Mouse (Mus musculus) intestine, postnatal 0 days (tissue): ENCODE results near the gene Egfr. TPM values are rescaled to one million over a fixed set of nuclear protein-coding genes. Genes with fewer than 3 reads are reported as not detected.

Source experiments
- ATAC-seq: fragments of 200-750 bp; cut with Nextera tagmentation; 2 replicates; pipeline ENCODE4 v1.8.0; 2017; ENCODE audit warnings: mild to moderate bottlenecking, moderate TSS enrichment, moderate library complexity
- H3K27ac ChIP-seq: fragments of 300-500 bp; sonication (generic); 2 replicates; pipeline ENCODE4 v1.5.1; 2014; ENCODE audit warnings: mild to moderate bottlenecking, low read depth, low read length, moderate library complexity
- H3K27me3 ChIP-seq: fragments of 300-500 bp; sonication (generic); replicated peaks from 2 replicates; pipeline ENCODE4 v1.6.1; 2014; ENCODE audit warnings: low read length, mixed read lengths; ENCODE audit not compliant: control insufficient read depth, insufficient read depth
- H3K36me3 ChIP-seq: fragments of 300-500 bp; sonication (generic); 2 replicates; pipeline ENCODE4 v1.6.1; 2014; ENCODE audit warnings: mild to moderate bottlenecking, moderate library complexity; ENCODE audit not compliant: control insufficient read depth, insufficient read depth
- H3K4me1 ChIP-seq: fragments of 300-500 bp; sonication (generic); replicated peaks from 2 replicates; pipeline ENCODE4 v1.6.1; 2014; ENCODE audit warnings: antibody characterized with exemption, low read length, mixed read lengths; ENCODE audit not compliant: control insufficient read depth, insufficient read depth
- H3K4me2 ChIP-seq: fragments of 300-500 bp; sonication (generic); replicated peaks from 2 replicates; pipeline ENCODE4 v1.6.1; 2014; ENCODE audit warnings: low read depth, mild to moderate bottlenecking, moderate library complexity
- H3K4me3 ChIP-seq: fragments of 300-500 bp; sonication (generic); 2 replicates; pipeline ENCODE4 v1.5.1; 2014; ENCODE audit warnings: low read depth, low read length
- H3K9ac ChIP-seq: fragments of 300-500 bp; sonication (generic); 2 replicates; pipeline ENCODE4 v1.6.1; 2014; ENCODE audit warnings: mild to moderate bottlenecking, low read depth, low read length
- H3K9me3 ChIP-seq: fragments of 300-500 bp; sonication (generic); 2 replicates; pipeline ENCODE4 v1.6.1; 2016; ENCODE audit warnings: mixed run types; ENCODE audit not compliant: control insufficient read depth
- CTCF ChIP-seq: sonication (generic); IDR thresholded peaks from 2 replicates; pipeline ENCODE4 v1.5.1; 2016; ENCODE audit warnings: low read depth, mild to moderate bottlenecking, control low read depth, antibody characterized with exemption, moderate library complexity
- WGBS: fragments of 180-500 bp; shearing (Covaris S2); extraction: QIAGEN DNeasy Blood & Tissue Kit; methylation state at CpG from one replicate; pipeline ENCODE4 v1.1.7; 2014; 5-methylcytosine and 5-hydroxymethylcytosine counted together
- polyA plus RNA-seq: library from polyadenylated mRNA; unstranded; fragments of >200 nt; fragmentation: Nextera tagmentation; extraction: Ambion mirVana; gene quantifications from 2 replicates; pipeline ENCODE4 v1.2.1, GENCODE M21; 2015

Gene Egfr
- polyA plus RNA-seq, 1 experiment from 2014 or later: 5.0 TPM

DNA sequence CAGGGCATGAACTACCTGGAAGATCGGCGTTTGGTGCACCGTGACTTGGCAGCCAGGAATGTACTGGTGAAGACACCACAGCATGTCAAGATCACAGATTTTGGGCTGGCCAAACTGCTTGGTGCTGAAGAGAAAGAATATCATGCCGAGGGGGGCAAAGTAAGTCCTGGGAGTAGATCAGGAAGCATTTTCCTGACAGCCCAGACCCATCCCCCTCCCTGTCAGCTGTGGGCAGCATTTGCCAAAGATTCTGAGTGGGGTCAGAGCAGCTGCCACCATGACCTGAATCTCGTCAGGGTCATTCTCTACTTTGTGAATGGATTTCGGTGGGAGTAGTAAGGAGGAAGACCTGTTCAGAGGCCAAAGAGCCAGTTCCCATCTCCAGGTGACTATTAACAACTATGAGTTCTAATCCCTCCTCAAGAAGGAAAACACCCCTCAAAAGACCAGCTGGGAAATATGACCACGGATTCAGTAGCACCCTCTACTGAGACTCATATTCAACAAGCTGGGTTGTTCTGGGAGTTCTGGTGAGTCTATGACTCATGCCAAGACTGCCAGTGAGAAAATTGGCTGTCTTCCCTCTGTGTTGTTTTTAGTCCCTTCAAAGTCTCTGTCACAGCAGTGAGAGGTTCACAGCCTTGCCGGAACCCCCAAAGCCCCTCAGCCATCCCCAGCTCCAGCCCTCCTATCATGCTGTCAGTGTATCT lies 152.5 kb downstream of the Egfr start:
- WGBS: 84% methylated on average over 8 of the region's 8 CpGs

DNA sequence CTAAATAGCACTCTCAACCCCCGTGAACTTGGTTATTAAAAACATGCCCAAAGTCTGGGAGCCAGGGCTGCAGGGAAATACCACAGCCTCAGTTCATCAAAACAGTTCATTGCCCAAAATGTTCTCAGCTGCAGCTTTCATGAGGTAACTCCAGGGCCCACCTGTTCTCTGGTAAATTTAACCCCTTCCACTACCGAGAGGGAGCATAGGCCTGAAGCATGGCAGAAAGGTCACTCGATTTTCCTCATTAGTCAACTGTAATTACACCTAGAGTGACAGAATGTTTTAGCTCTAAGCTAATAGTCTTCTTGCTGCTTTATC lies 153.0 kb downstream of the Egfr start:
- no peak overlapping the region for H3K9ac ChIP-seq
- no peak for ATAC-seq
- H3K27me3 ChIP-seq: no peaks in the 10 kb centered on the region
- H3K27ac ChIP-seq: no peak overlapping the region
- no peak for TF ChIP-seq CTCF
- peaks cover 20% of the 10 kb centered on the region for H3K36me3 ChIP-seq
- no peak overlapping the region for H3K4me2 ChIP-seq
- 74% methylated on average over 3 of the region's 3 CpGs for WGBS
- H3K9me3 ChIP-seq: no peaks in the 10 kb centered on the region
- peaks cover 8% of the 10 kb centered on the region for H3K4me1 ChIP-seq
- H3K4me3 ChIP-seq: no peak overlapping the region

More for the DNA sequence above, 152.5 kb downstream of the Egfr start:
- Histone ChIP-seq H3K27me3 (no peaks in the 10 kb centered on the region), H3K36me3 (peaks cover 17% of the 10 kb centered on the region), H3K4me3 (no peak overlapping the region), H3K9me3 (no peaks in the 10 kb centered on the region), H3K4me1 (peaks cover 8% of the 10 kb centered on the region), H3K9ac (no peak overlapping the region), H3K4me2 (no peak overlapping the region), H3K27ac (no peak overlapping the region)
- TF ChIP-seq CTCF: no peak
- no peak for ATAC-seq

DNA sequence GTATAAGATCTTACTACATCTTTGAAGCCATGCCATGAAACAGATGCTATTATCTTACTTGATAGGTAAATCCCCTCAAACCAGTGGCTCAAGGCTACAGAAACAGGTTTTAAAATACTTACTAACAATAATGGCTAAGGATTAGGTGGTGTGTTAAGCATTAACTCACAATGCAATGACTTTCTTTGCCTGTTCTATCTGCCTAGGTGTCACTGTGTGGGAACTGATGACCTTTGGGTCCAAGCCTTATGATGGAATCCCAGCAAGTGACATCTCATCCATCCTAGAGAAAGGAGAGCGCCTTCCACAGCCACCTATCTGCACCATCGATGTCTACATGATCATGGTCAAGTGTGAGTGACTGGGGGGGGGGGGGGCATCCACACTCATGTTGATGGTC lies 154.5 kb downstream of the Egfr start:
- TF ChIP-seq CTCF: no peak
- peaks cover 36% of the 10 kb centered on the region for H3K36me3 ChIP-seq
- no peak overlapping the region for H3K4me3 ChIP-seq
- H3K27me3 ChIP-seq: no peaks in the 10 kb centered on the region
- peak; percentile 62; the same call in 1 of the 2 replicates for ATAC-seq
- no peaks in the 10 kb centered on the region for H3K9me3 ChIP-seq
- H3K4me1 ChIP-seq: peaks cover 8% of the 10 kb centered on the region
- H3K9ac ChIP-seq: no peak overlapping the region
- 69% methylated on average over 2 of the region's 2 CpGs for WGBS
- H3K27ac ChIP-seq: no peak overlapping the region
- H3K4me2 ChIP-seq: no peak overlapping the region

DNA sequence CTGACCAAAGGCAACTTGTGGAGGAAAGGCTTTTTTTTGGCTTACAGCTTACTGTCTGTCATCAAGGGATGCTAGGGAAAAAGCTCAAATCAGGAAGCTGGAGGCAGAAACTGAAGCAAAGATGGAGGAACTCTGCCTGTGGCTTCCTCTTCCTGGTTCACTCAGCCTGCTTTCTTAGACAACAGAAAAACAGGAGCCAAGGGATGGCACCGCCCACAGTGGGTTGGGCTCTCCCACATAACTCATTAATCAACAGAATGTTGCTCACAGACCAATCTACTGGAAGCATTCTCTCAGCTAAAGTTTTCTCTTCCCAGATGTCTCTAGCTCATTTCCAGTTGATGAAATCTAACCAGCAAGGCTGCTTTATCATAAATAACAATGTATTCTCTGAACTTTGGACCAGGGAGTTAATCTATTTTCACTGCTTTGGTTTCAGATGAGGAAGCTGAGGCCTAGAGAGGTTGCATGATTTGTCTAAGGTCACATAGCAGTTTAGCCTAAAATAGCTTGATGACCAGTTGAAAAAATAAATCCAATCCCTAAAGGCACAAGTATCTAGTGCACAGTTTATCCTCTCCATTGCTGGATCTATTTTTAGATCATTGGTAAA lies 155.6 kb downstream of the Egfr start:
- Histone ChIP-seq H3K4me1 (peaks cover 8% of the 10 kb centered on the region), H3K27me3 (no peaks in the 10 kb centered on the region), H3K9me3 (no peaks in the 10 kb centered on the region), H3K36me3 (peaks cover 44% of the 10 kb centered on the region), H3K9ac (no peak overlapping the region), H3K4me3 (no peak overlapping the region), H3K27ac (peak overlapping the region; percentile 85), H3K4me2 (no peak overlapping the region)
- no peak for TF ChIP-seq CTCF
- 62% methylated on average over 1 of the region's 1 CpGs for WGBS
- peak; percentile 86 for ATAC-seq

DNA sequence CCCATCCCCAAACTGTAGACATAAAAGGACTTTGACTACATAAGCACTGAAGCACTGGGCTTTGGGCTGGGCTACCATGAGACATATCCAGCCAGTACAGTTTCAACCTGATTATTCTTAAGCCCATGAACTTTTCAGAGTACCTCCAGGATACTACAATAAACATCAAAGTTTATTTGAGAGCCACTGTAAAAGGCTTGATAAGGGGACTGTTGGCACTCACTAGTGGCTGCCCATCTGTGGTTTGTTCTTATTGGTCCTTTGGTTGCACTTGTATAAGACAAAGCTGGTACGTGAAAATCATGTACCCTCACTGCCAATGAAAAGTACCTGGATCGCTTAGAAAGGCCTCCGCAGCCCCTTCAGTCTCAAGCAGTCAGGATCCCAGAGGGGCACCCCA lies 162.8 kb downstream of the Egfr start:
- no peak overlapping the region for H3K4me2 ChIP-seq
- H3K27ac ChIP-seq: no peak overlapping the region; the same call in 1 of the 2 replicates
- no peak overlapping the region for H3K9ac ChIP-seq
- no peaks in the 10 kb centered on the region; the same call in 1 of the 2 replicates for H3K4me1 ChIP-seq
- no peak overlapping the region for H3K4me3 ChIP-seq
- H3K27me3 ChIP-seq: no peaks in the 10 kb centered on the region
- H3K9me3 ChIP-seq: no peaks in the 10 kb centered on the region
- TF ChIP-seq CTCF: no peak
- H3K36me3 ChIP-seq: peaks cover 24% of the 10 kb centered on the region
- no peak for ATAC-seq
- 46% methylated on average over 3 of the region's 3 CpGs for WGBS

DNA sequence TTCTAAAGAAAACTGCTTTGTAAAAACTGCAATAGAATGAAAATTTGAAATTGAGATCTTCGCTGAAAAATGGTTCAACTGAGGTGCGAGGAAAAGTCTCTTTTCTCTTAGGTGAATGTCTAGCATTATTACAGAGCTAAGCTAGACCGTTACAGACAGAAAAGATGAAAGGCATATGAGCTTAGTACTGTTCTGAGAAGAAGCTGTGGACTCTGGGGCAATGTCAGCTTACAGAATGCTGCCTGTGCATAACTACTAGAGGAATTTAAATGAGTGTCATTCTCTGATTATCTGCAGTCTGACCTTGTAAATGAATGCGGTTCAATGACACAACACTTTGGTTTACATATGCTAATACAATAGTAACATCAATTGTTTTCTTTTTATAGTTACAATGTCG lies 163.8 kb downstream of the Egfr start:
- no peak overlapping the region for H3K9ac ChIP-seq
- no peaks in the 10 kb centered on the region for H3K9me3 ChIP-seq
- H3K27ac ChIP-seq: no peak overlapping the region
- no peak for TF ChIP-seq CTCF
- H3K4me3 ChIP-seq: no peak overlapping the region
- H3K4me2 ChIP-seq: no peak overlapping the region
- H3K4me1 ChIP-seq: no peaks in the 10 kb centered on the region; the same call in 1 of the 2 replicates
- H3K36me3 ChIP-seq: peaks cover 15% of the 10 kb centered on the region
- H3K27me3 ChIP-seq: no peaks in the 10 kb centered on the region
- 58% methylated on average over 5 of the region's 5 CpGs for WGBS
- ATAC-seq: peak; percentile 71; the same call in 1 of the 2 replicates
